Mouse (Mus musculus) intestine, embryonic 14.5 days (tissue): ENCODE results near the gene Fbxo31. TPM values are rescaled to one million over a fixed set of nuclear protein-coding genes. Genes with fewer than 3 reads are reported as not detected.

Experiments used
- ATAC-seq: fragments of 200-750 bp; cut with Nextera tagmentation; replicated peaks from 2 replicates; pipeline ENCODE4 v1.8.0; 2017; ENCODE audit warnings: low read depth, moderate number of reproducible peaks, moderate TSS enrichment, moderate library complexity; ENCODE audit not compliant: low FRiP score, low TSS enrichment
- DNase-seq: peaks from one replicate; pipeline ENCODE4 v3.0.0-alpha.2; 2018; ENCODE audit warnings: low spot score
- H3K27ac ChIP-seq: fragments of 300-500 bp; sonication (generic); 2 replicates; pipeline ENCODE4 v1.5.1; 2014; ENCODE audit warnings: low read depth, mild to moderate bottlenecking, control low read depth
- H3K27me3 ChIP-seq: fragments of 300-500 bp; sonication (generic); replicated peaks from 2 replicates; pipeline ENCODE4 v1.6.1; 2014; ENCODE audit warnings: low read length, control low read depth; ENCODE audit not compliant: control insufficient read depth, insufficient read depth
- H3K36me3 ChIP-seq: fragments of 300-500 bp; sonication (generic); 2 replicates; pipeline ENCODE4 v1.6.1; 2014; ENCODE audit warnings: low read length, control low read depth; ENCODE audit not compliant: control insufficient read depth, insufficient read depth
- H3K4me1 ChIP-seq: fragments of 300-500 bp; sonication (generic); replicated peaks from 2 replicates; pipeline ENCODE4 v1.6.1; 2014; ENCODE audit warnings: low read length, control low read depth, mixed read lengths; ENCODE audit not compliant: control insufficient read depth, insufficient read depth
- H3K4me2 ChIP-seq: fragments of 300-500 bp; sonication (generic); 2 replicates; pipeline ENCODE4 v1.6.1; 2014; ENCODE audit warnings: low read length
- H3K4me3 ChIP-seq: fragments of 300-500 bp; sonication (generic); 2 replicates; pipeline ENCODE4 v1.5.1; 2014; ENCODE audit warnings: low read depth, low read length, control low read depth, mixed read lengths
- H3K9ac ChIP-seq: fragments of 300-500 bp; sonication (generic); 2 replicates; pipeline ENCODE4 v1.6.1; 2014; ENCODE audit warnings: mild to moderate bottlenecking, low read length
- H3K9me3 ChIP-seq: fragments of 300-500 bp; sonication (generic); 2 replicates; pipeline ENCODE4 v1.6.1; 2016; ENCODE audit warnings: low read length, control low read depth; ENCODE audit not compliant: control insufficient read depth
- WGBS: fragments of 180-500 bp; shearing (Covaris S2); extraction: QIAGEN DNeasy Blood & Tissue Kit; methylation state at CpG from one replicate; pipeline ENCODE4 v1.1.7; 2014; 5-methylcytosine and 5-hydroxymethylcytosine counted together
- polyA plus RNA-seq: library from polyadenylated mRNA; unstranded; fragments of >200 nt; fragmentation: Nextera tagmentation; extraction: Ambion mirVana; gene quantifications from 2 replicates; pipeline ENCODE4 v1.2.1, GENCODE M21; 2014

Fbxo31 gene
- polyA plus RNA-seq, 1 experiment from 2014 or later, result 14.5 TPM

DNA sequence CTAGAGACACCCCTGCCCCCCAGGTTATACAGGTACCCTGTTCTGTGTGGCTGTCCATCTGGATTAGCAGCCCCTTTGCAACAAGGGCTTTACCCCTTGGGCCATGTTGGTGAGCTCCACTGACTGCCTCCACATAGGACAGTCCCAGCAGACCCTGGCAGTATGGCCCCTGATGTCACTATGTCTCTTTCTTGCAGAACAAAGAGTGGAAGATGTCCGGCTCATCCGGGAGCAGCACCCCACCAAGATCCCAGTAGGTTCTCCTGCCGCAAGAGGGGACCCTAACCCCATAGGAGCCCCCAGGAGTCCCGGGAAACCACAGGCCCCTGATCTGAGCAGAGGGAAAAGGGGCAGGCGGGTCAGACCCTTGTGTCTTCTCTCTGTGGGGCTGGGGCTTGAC, 14.7 kb upstream of the Fbxo31 start:
- H3K9ac ChIP-seq, result no peak overlapping the region
- ATAC-seq (no peak), DNase-seq (no peak)
- H3K9me3 ChIP-seq, result no peaks in the 10 kb centered on the region
- 91% methylated on average over 5 of the region's 5 CpGs for whole genome bisulfite sequencing
- H3K27me3 ChIP-seq, result no peaks in the 10 kb centered on the region
- H3K36me3 ChIP-seq, result peaks cover 36% of the 10 kb centered on the region
- peaks cover 19% of the 10 kb centered on the region for H3K4me1 ChIP-seq
- no peak overlapping the region for H3K27ac ChIP-seq
- no peak overlapping the region for H3K4me2 ChIP-seq
- H3K4me3 ChIP-seq, result no peak overlapping the region

DNA sequence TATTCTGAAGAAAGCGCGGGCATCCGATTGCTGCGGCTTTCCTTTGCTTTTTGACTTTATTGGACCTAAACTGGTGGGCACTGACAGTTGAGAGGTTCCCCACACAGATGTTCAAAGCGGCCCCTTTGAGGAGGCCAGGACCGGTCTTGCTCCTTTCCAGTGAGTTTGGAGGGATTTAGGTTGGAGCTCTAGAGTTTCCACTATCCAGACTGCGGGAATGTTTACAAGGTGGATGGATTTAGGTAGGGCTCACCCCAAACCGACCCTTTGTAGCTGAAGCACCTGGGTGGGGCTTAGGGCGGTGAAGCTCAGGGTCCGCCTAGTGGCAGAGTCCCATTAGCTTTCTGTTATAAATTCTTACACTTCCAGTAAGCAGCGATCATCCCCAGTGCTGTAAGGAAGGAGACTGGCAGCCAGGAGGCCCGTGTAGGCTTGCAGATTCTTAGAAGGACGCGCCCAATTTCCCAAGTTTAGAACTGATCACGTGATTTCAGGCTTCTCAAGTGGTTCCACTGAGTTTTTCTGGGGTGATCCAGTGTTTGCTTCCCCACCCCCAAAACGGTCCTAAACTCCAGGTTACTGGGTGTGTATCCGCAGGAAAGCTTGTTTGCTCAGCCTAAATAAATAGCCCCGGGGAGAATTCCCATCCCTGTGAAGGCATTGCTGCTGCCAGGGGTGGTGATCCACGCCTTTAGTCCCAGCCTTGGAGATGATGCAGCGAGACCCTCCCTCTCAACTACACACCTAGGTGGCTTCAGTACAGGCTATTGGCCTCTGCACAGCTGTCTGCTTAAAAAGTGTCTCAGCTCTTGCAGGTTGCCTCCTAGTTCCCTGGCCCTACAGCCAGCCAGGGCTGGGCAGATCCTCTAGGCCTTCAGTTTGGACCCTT, 12.8 kb upstream of the Fbxo31 start:
- Histone ChIP-seq H3K27me3 (no peaks in the 10 kb centered on the region), H3K4me2 (peak overlapping the region; percentile 88), H3K36me3 (peaks cover 21% of the 10 kb centered on the region), H3K4me3 (peak overlapping the region; percentile 94), H3K9me3 (no peaks in the 10 kb centered on the region), H3K4me1 (peaks cover 19% of the 10 kb centered on the region), H3K9ac (peak overlapping the region; percentile 79), H3K27ac (peak overlapping the region; percentile 62; the same call in 1 of the 2 replicates)
- DNase-seq (peak; percentile 72), ATAC-seq (peak; percentile 56)
- WGBS, result 11% methylated on average over 20 of the region's 20 CpGs

DNA sequence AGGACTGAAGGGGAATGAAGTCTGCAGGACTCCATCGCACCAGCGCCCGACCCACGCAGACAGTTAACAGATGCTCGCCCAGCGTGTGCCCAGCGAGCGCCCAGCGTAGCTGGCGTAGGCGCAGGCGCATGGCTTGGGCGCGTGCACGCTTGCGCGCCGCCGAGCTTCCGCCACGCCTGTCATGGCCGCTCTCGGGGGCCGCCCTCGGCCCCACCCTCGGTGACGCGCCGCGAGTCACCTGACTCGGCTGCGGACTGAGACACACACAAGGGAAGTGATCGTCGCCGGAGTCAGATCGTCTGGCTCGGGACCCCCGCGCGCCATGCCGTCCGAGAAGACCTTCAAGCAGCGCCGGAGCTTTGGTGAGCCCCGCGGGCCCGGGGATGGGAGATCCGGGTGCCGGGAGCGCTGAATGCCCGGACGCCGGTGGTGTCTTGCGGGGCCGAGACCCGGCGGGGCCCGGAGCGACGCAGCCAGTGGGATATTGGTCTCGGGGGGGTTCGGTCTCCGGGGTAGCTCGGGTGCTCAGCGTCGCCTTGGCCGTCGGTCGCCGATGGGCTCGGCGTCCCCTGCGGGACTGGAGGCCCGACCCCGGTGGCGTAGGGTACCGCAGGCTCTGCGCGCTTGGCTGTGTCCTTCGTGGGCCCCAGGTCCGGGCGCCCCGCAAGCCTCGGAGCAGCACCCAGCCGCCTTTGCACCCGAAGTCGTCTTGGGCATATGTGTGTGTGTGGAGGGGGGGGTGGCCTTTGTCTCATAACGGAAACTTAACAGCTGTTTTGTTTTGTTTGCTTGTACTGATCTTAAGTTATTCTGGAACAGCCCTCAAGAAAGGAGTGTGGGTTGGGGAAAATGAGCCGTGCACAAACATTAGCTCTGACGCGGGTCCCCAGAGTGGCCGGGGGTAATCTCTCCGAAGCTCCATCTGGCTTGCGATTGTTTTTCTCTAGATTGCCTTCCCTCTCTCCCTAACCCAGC, 11.9 kb upstream of the Fbxo31 start, which contains the start of gene Map1lc3b:
Gene Map1lc3b, plus strand, starts transcription at position 159 of the 975 bp plus-strand sequence.
- DNase-seq, result peak; percentile 97
- Histone ChIP-seq H3K4me3 (peak within 1 kb of the TSS; percentile 94), H3K4me2 (peak within 1 kb of the TSS; percentile 88), H3K27me3 (no peaks in the 10 kb centered on the region), H3K36me3 (peaks cover 11% of the 10 kb centered on the region), H3K27ac (peak within 1 kb of the TSS; percentile 62; the same call in 1 of the 2 replicates), H3K4me1 (peaks cover 19% of the 10 kb centered on the region), H3K9ac (peak within 1 kb of the TSS; percentile 79), H3K9me3 (no peaks in the 10 kb centered on the region)
- peak; percentile 81 for ATAC-seq
- under 1% methylated on average over 89 of the region's 94 CpGs for WGBS

DNA sequence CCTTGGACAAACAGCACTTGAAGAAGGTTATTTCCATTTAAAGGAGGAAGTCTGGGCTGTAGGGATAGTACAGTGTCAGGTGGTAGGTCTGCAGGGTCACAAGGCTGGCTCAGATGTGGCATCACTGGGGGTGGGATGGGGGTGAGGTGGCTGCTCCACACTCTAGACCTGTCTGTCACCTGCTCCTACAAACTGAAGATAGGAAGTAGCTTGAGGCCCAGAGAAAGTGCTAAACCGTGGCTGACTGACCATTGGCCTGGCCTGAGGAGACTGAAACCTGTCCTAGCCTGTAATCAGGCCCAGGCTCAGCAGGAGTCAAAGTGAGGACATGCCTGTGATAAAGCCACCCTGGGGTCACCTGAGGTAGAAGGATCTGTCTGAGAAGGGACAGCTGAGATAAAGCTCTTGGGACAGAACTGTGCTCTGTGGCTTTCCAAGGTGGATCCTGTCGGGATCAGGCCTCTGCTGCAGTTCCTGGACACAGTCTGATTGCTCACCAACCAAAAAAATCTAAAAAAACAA, 10.7 kb upstream of the Fbxo31 start:
- no peak overlapping the region for H3K4me3 ChIP-seq
- peaks cover 23% of the 10 kb centered on the region for H3K4me1 ChIP-seq
- ATAC-seq, result no peak
- H3K27me3 ChIP-seq, result no peaks in the 10 kb centered on the region
- no peaks in the 10 kb centered on the region; the same call in 1 of the 2 replicates for H3K36me3 ChIP-seq
- H3K27ac ChIP-seq, result no peak overlapping the region
- no peak for DNase-seq
- 43% methylated on average over 2 of the region's 2 CpGs for WGBS
- no peak overlapping the region for H3K9ac ChIP-seq
- H3K9me3 ChIP-seq, result no peaks in the 10 kb centered on the region
- H3K4me2 ChIP-seq, result no peak overlapping the region

DNA sequence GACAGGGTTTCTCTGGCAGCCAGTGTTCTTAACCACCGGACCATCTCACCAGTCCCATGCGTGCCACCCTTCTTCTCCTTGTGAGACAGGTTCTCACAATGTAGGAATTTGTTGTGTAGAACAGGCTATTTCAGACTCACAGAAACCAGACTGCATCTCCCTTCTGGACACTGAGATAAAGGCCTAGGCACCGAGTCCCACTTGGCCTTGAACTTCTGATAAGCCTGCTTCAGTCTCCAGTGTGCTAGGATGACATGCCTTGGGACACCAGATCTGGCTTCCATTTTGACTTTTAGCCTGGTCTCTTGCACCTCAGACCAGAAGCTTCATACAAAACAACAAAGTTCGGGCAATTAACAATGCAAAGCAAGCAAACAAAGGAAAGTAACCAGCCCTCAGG, 10.1 kb upstream of the Fbxo31 start:
- Histone ChIP-seq H3K4me2 (no peak overlapping the region), H3K4me1 (peaks cover 23% of the 10 kb centered on the region), H3K36me3 (no peaks in the 10 kb centered on the region; the same call in 1 of the 2 replicates), H3K4me3 (no peak overlapping the region), H3K9ac (no peak overlapping the region), H3K27me3 (no peaks in the 10 kb centered on the region), H3K27ac (no peak overlapping the region), H3K9me3 (no peaks in the 10 kb centered on the region)
- whole genome bisulfite sequencing, result 82% methylated on average over 4 of the region's 4 CpGs
- DNase-seq (no peak), ATAC-seq (no peak)

DNA sequence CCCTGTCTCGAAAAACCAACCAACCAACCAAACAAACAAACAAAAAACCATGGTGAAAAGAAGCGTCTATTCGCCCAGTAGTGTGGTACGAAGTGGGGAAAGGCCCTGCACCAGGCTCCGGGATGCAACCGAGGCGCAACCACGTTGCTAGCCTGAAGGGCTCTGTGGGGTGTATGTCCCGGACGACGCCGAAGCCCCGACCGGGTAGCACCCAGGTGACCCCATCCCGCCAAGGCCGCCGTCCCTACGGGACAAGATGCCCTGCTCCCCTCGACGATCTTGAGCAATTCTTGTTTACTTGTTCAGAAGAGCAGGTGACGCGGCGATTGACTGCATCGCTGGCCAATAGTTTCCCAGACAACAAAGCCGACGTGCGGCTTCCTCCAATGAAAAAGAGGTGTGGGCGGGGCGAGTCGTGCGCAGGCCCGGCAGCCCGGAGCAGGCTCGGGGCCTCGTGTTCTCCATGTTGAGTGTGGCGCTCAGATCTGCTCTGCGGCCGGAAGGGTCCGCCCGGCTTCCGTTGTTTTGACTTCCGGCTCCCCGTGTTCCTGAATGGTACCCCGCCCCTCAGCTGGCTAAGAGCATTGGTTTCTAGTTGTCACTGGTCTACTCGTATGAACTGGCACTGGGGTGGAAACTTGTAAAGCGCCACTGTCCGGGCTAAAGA, 6.7 kb upstream of the Fbxo31 start:
- Histone ChIP-seq H3K9ac (peak overlapping the region; percentile 56), H3K4me3 (peak overlapping the region; percentile 63), H3K9me3 (no peaks in the 10 kb centered on the region), H3K27ac (0 out of 2 replicates have a peak overlapping the region, but pooled peaks have one; percentile 47), H3K4me1 (peaks cover 10% of the 10 kb centered on the region), H3K4me2 (peak overlapping the region; percentile 65), H3K27me3 (no peaks in the 10 kb centered on the region), H3K36me3 (no peaks in the 10 kb centered on the region)
- under 1% methylated on average over 47 of the region's 47 CpGs for WGBS
- DNase-seq (peak; percentile 97), ATAC-seq (peak; percentile 95)

DNA sequence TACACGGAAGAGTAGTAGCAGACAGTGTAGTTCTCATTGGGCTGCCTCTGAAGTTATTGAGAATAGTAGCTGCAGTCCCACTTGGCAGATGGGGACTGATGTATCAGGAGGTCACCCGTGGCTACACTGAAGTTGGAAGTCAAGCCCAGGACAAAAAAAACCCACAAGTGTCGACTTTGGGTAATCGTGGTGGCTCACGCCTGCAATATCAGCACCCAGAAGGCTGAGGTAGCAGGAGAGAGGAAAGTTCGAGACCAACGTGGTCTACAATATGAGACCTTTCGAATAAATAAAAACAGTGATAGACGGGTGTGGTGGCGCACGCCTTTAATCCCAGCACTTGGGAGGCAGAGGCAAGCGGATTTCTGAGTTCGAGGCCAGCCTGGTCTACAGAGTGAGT, 6.1 kb upstream of the Fbxo31 start:
- DNase-seq (no peak), ATAC-seq (no peak)
- H3K4me2 ChIP-seq, result peak overlapping the region; percentile 63
- H3K9me3 ChIP-seq, result no peaks in the 10 kb centered on the region
- no peaks in the 10 kb centered on the region for H3K27me3 ChIP-seq
- H3K4me1 ChIP-seq, result peaks cover 8% of the 10 kb centered on the region
- 0 out of 2 replicates have a peak overlapping the region, but pooled peaks have one; percentile 47 for H3K27ac ChIP-seq
- 38% methylated on average over 13 of the region's 13 CpGs for WGBS
- H3K4me3 ChIP-seq, result peak overlapping the region; percentile 63
- no peaks in the 10 kb centered on the region for H3K36me3 ChIP-seq
- no peak overlapping the region; the same call in 1 of the 2 replicates for H3K9ac ChIP-seq

DNA sequence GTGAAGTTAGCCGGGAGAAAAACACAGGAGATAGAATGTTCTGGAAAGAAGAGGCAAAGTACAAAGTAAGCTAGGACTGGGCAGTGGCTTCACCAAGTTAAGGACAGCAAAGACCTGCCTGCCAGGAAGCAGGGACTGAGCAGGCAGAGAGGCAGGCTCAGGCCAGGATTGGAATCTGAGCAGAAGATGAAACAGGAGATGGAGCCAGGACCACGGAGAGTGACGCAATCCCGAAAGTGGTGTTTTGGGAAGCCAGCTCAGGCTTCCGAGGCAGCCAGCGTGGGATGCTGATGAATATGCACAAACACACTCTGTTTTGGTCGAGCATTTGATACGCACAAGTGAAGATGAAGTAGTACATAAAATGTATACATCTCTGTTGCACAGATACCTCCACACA, 5.0 kb upstream of the Fbxo31 start:
- Histone ChIP-seq H3K27me3 (no peaks in the 10 kb centered on the region), H3K9ac (no peak overlapping the region), H3K4me3 (no peak overlapping the region), H3K9me3 (no peaks in the 10 kb centered on the region), H3K27ac (no peak overlapping the region), H3K4me2 (no peak overlapping the region), H3K4me1 (peaks cover 9% of the 10 kb centered on the region), H3K36me3 (no peaks in the 10 kb centered on the region)
- ATAC-seq (no peak), DNase-seq (no peak)
- 56% methylated on average over 8 of the region's 8 CpGs for WGBS
